Mouse (Mus musculus): ENCODE results near the gene Olfr1313.
"Not testable (repeated sequence)": the region's sequence is repeated elsewhere in the genome, so short reads cannot be mapped to it uniquely, and the experiment has no call there.

Gene Olfr1313

GRCm38 (mm10) chr2:112077743-112078142 is at the start of gene Olfr1313:
Olfr1313 (minus strand) TSS chr2:112077843.
- DNase-seq, result no peak

GRCm38 (mm10) chr2:112115340-112115739 is 37.7 kb upstream of the Olfr1313 start, which contains the start of gene Olfr1315-ps1:
Olfr1315-ps1 (minus strand) TSS chr2:112115440.
- no peak for DNase-seq

GRCm38 (mm10) chr2:112096681-112097080 is 19.0 kb upstream of the Olfr1313 start, which contains the start of gene Olfr1314:
Olfr1314 (minus strand) TSS chr2:112096781.
- DNase-seq, result no peak

GRCm38 (mm10) chr2:112050138-112050537 is 27.5 kb downstream of the Olfr1313 start, which contains the start of gene Olfr1312:
Olfr1312 (minus strand) TSS chr2:112050238.
- no peak for DNase-seq

- not testable (repeated sequence) for DNase-seq
Observed at GRCm38 (mm10) chr2:112026971-112027370, 50.7 kb downstream of the Olfr1313 start.

- DNase-seq, result no peak
Observed at GRCm38 (mm10) chr2:112024312-112024711, 53.3 kb downstream of the Olfr1313 start, which contains the start of gene Olfr1311. Olfr1311 (minus strand) TSS chr2:112024412.
